Mouse (Mus musculus): Measurements from ENCODE around the gene Bst2.

Bst2 gene

GRCm38 (mm10) chr8:71558958-71559690 lies 21.9 kb upstream of the Bst2 start:
- no peak for DNase-seq (ENCODE audit: low spot score in 2 of 2)

GRCm38 (mm10) chr8:71558071-71558957 lies 21.1 kb upstream of the Bst2 start, which contains the start of gene Tmem221:
Tmem221 (minus strand) TSS chr8:71558871.
- DNase-seq (ENCODE audit: low spot score in 2 of 2) = no peak

GRCm38 (mm10) chr8:71554644-71555043 lies 17.4 kb upstream of the Bst2 start:
- DNase-seq (ENCODE audit: low spot score in 2 of 2) = no peak

- DNase-seq (ENCODE audit: low spot score in 2 of 2) = no peak
Measured at GRCm38 (mm10) chr8:71554001-71554400, 16.7 kb upstream of the Bst2 start.

GRCm38 (mm10) chr8:71552770-71553169 lies 15.5 kb upstream of the Bst2 start:
- no peak for DNase-seq (ENCODE audit: low spot score in 2 of 2)

- no peak for DNase-seq (ENCODE audit: low spot score in 2 of 2)
Measured at GRCm38 (mm10) chr8:71550754-71551153, 13.5 kb upstream of the Bst2 start.

GRCm38 (mm10) chr8:71547590-71547989 lies 10.3 kb upstream of the Bst2 start:
- DNase-seq (ENCODE audit: low spot score in 2 of 2) = no peak

- DNase-seq (ENCODE audit: low spot score in 2 of 2) = no peak
Measured at GRCm38 (mm10) chr8:71545053-71545452, 7.8 kb upstream of the Bst2 start.

GRCm38 (mm10) chr8:71543755-71544154 lies 6.5 kb upstream of the Bst2 start:
- no peak for DNase-seq (ENCODE audit: low spot score in 2 of 2)

GRCm38 (mm10) chr8:71542632-71543343 lies 5.5 kb upstream of the Bst2 start, which contains the start of gene Mvb12a:
Mvb12a (plus strand) TSS chr8:71542922.
- peak; percentile 96 to 97 for DNase-seq (ENCODE audit: low spot score in 2 of 2)

GRCm38 (mm10) chr8:71535663-71536062 lies 1.6 kb downstream of the Bst2 start:
- DNase-seq (ENCODE audit: low spot score in 2 of 2) = peak in 1 of 2 experiments; percentile 13

- no peak for DNase-seq (ENCODE audit: low spot score in 2 of 2)
Measured at GRCm38 (mm10) chr8:71534263-71534810, 2.9 kb downstream of the Bst2 start.

GRCm38 (mm10) chr8:71530735-71531467 lies 6.4 kb downstream of the Bst2 start:
- DNase-seq (ENCODE audit: low spot score in 2 of 2) = peak in 1 of 2 experiments; percentile 30

- DNase-seq (ENCODE audit: low spot score in 2 of 2) = no peak
Measured at GRCm38 (mm10) chr8:71528362-71529073, 8.7 kb downstream of the Bst2 start.

- DNase-seq (ENCODE audit: low spot score in 2 of 2) = no peak
Measured at GRCm38 (mm10) chr8:71527162-71527870, 9.9 kb downstream of the Bst2 start.

GRCm38 (mm10) chr8:71526272-71526671 lies 11.0 kb downstream of the Bst2 start:
- DNase-seq (ENCODE audit: low spot score in 2 of 2) = no peak

- no peak for DNase-seq (ENCODE audit: low spot score in 2 of 2)
Measured at GRCm38 (mm10) chr8:71525226-71526050, 11.8 kb downstream of the Bst2 start, which contains the start of gene Ccdc194. Ccdc194 (minus strand) TSS chr8:71525711.

- peak; percentile 91 to 92 for DNase-seq (ENCODE audit: low spot score in 2 of 2)
Measured at GRCm38 (mm10) chr8:71521634-71522033, 15.6 kb downstream of the Bst2 start.
